Mouse (Mus musculus): ENCODE data around the gene Lmntd1.
"Not testable (repeated sequence)": the region's sequence is repeated elsewhere in the genome, so short reads cannot be mapped to it uniquely, and the experiment has no call there.

Lmntd1 gene

GRCm38 (mm10) chr6:145348196-145348915 lies 265.8 kb downstream of the Lmntd1 start:
- in situ Hi-C loops (cut with MboI; ENCODE audit: low sequenced_read_pairs): loop anchor here (10.0 kb wide), 2 partner anchors 164 to 274 kb away; partner anchors contain the start of gene Bcat1

- in situ Hi-C loops (cut with MboI; ENCODE audit: low sequenced_read_pairs): loop anchor here (10.0 kb wide), 2 partner anchors 163 to 273 kb away; partner anchors contain the start of gene Bcat1
These were observed 266.5 kb downstream of the Lmntd1 start for GRCm38 (mm10) chr6:145347641-145348040.

- in situ Hi-C loops (cut with MboI; ENCODE audit: low sequenced_read_pairs): loop anchor here (10.0 kb wide), 2 partner anchors 162 to 272 kb away; partner anchors contain the start of gene Bcat1
These were observed 267.1 kb downstream of the Lmntd1 start for GRCm38 (mm10) chr6:145346789-145347557.

GRCm38 (mm10) chr6:145346305-145346704 lies 267.8 kb downstream of the Lmntd1 start:
- in situ Hi-C loops (cut with MboI; ENCODE audit: low sequenced_read_pairs): loop anchor here (10.0 kb wide), 2 partner anchors 162 to 272 kb away; partner anchors contain the start of gene Bcat1

- in situ Hi-C loops (cut with MboI; ENCODE audit: low sequenced_read_pairs): loop anchor here (5.0 to 10.0 kb wide), 3 partner anchors 97 to 270 kb away; partner anchors contain the start of gene Bcat1
These were observed 269.4 kb downstream of the Lmntd1 start for GRCm38 (mm10) chr6:145344719-145345118.

GRCm38 (mm10) chr6:145343457-145343856 lies 270.7 kb downstream of the Lmntd1 start:
- in situ Hi-C loops (cut with MboI; ENCODE audit: low sequenced_read_pairs): loop anchor here (5.0 to 10.0 kb wide), 3 partner anchors 96 to 269 kb away; partner anchors contain the start of gene Bcat1

- in situ Hi-C loops (cut with MboI; ENCODE audit: low sequenced_read_pairs): loop anchor here (5.0 to 10.0 kb wide), 3 partner anchors 96 to 268 kb away; partner anchors contain the start of gene Bcat1
These were observed 271.3 kb downstream of the Lmntd1 start for GRCm38 (mm10) chr6:145342836-145343235.

- in situ Hi-C loops (cut with MboI; ENCODE audit: low sequenced_read_pairs): loop anchor here (5.0 to 10.0 kb wide), 3 partner anchors 94 to 267 kb away; partner anchors contain the start of gene Bcat1
These were observed 272.6 kb downstream of the Lmntd1 start for GRCm38 (mm10) chr6:145341301-145342193.

GRCm38 (mm10) chr6:145340657-145341146 lies 273.4 kb downstream of the Lmntd1 start:
- in situ Hi-C loops (cut with MboI; ENCODE audit: low sequenced_read_pairs): loop anchor here (5.0 to 10.0 kb wide), 3 partner anchors 93 to 266 kb away; partner anchors contain the start of gene Bcat1

GRCm38 (mm10) chr6:145339956-145340656 lies 274.0 kb downstream of the Lmntd1 start:
- in situ Hi-C loops (cut with MboI; ENCODE audit: low sequenced_read_pairs): loop anchor here (5.0 to 10.0 kb wide), 3 partner anchors 93 to 265 kb away; partner anchors contain the start of gene Bcat1

GRCm38 (mm10) chr6:145338571-145339294 lies 275.4 kb downstream of the Lmntd1 start:
- in situ Hi-C loops (cut with MboI; ENCODE audit: low sequenced_read_pairs): no loop called here

- in situ Hi-C loops (cut with MboI; ENCODE audit: low sequenced_read_pairs): not testable (repeated sequence)
These were observed 276.6 kb downstream of the Lmntd1 start for GRCm38 (mm10) chr6:145337521-145337920.

GRCm38 (mm10) chr6:145335876-145336768 lies 278.0 kb downstream of the Lmntd1 start:
- in situ Hi-C loops (cut with MboI; ENCODE audit: low sequenced_read_pairs): no loop called here

GRCm38 (mm10) chr6:145334211-145334610 lies 279.9 kb downstream of the Lmntd1 start:
- in situ Hi-C loops (cut with MboI; ENCODE audit: low sequenced_read_pairs): no loop called here

GRCm38 (mm10) chr6:145326141-145326806 lies 287.8 kb downstream of the Lmntd1 start:
- in situ Hi-C loops (cut with MboI; ENCODE audit: low sequenced_read_pairs): no loop called here

- in situ Hi-C loops (cut with MboI; ENCODE audit: low sequenced_read_pairs): no loop called here
These were observed 289.0 kb downstream of the Lmntd1 start for GRCm38 (mm10) chr6:145325095-145325494.

- in situ Hi-C loops (cut with MboI; ENCODE audit: low sequenced_read_pairs): no loop called here
These were observed 289.6 kb downstream of the Lmntd1 start for GRCm38 (mm10) chr6:145324470-145324869.

All from CH12F3 (cell line).